Mouse (Mus musculus): ENCODE data around the gene Tspan17. TPM values are rescaled to one million over a fixed set of nuclear protein-coding genes. Genes with fewer than 3 reads are reported as not detected.

The Tspan17 gene
- polyA plus RNA-seq, 1 experiment, result 44.3 TPM

- DNase-seq (ENCODE audit: low read depth), result no peak
Observed at GRCm38 (mm10) chr13:54805134-54805838, 16.1 kb downstream of the Tspan17 start.

- DNase-seq (ENCODE audit: low read depth), result no peak
Observed at GRCm38 (mm10) chr13:54806434-54806976, 17.3 kb downstream of the Tspan17 start.

- DNase-seq (ENCODE audit: low read depth), result no peak
Observed at GRCm38 (mm10) chr13:54808067-54808466, 18.9 kb downstream of the Tspan17 start.

GRCm38 (mm10) chr13:54811476-54811875, 22.3 kb downstream of the Tspan17 start:
- DNase-seq (ENCODE audit: low read depth), result no peak

- DNase-seq (ENCODE audit: low read depth), result no peak
Observed at GRCm38 (mm10) chr13:54813381-54813780, 24.2 kb downstream of the Tspan17 start.

- no peak for DNase-seq (ENCODE audit: low read depth)
Observed at GRCm38 (mm10) chr13:54818399-54819254, 29.4 kb downstream of the Tspan17 start.

GRCm38 (mm10) chr13:54821106-54821505, 31.9 kb downstream of the Tspan17 start:
- DNase-seq (ENCODE audit: low read depth), result no peak

GRCm38 (mm10) chr13:54821931-54822330, 32.8 kb downstream of the Tspan17 start:
- no peak for DNase-seq (ENCODE audit: low read depth)

GRCm38 (mm10) chr13:54824111-54824931, 35.1 kb downstream of the Tspan17 start:
- no peak for DNase-seq (ENCODE audit: low read depth)

GRCm38 (mm10) chr13:54827992-54828391, 38.8 kb downstream of the Tspan17 start:
- DNase-seq (ENCODE audit: low read depth), result no peak

- no peak for DNase-seq (ENCODE audit: low read depth)
Observed at GRCm38 (mm10) chr13:54828508-54828907, 39.3 kb downstream of the Tspan17 start.

GRCm38 (mm10) chr13:54829450-54829849, 40.3 kb downstream of the Tspan17 start:
- no peak for DNase-seq (ENCODE audit: low read depth)

GRCm38 (mm10) chr13:54836351-54837030, 47.3 kb downstream of the Tspan17 start:
- DNase-seq (ENCODE audit: low read depth), result no peak

- DNase-seq (ENCODE audit: low read depth), result no peak
Observed at GRCm38 (mm10) chr13:54837061-54837460, 47.9 kb downstream of the Tspan17 start.

GRCm38 (mm10) chr13:54837471-54837889, 48.3 kb downstream of the Tspan17 start:
- no peak for DNase-seq (ENCODE audit: low read depth)

GRCm38 (mm10) chr13:54838540-54838939, 49.4 kb downstream of the Tspan17 start:
- no peak for DNase-seq (ENCODE audit: low read depth)

GRCm38 (mm10) chr13:54839211-54839610, 50.0 kb downstream of the Tspan17 start:
- no peak for DNase-seq (ENCODE audit: low read depth)

GRCm38 (mm10) chr13:54844579-54844978, 55.4 kb downstream of the Tspan17 start:
- no peak for DNase-seq (ENCODE audit: low read depth)
